Mouse (Mus musculus): ENCODE results near the gene Vamp3. TPM values are rescaled to one million over a fixed set of nuclear protein-coding genes. Genes with fewer than 3 reads are reported as not detected.

Vamp3 gene
- 43.1 and 47.5 TPM in 2 replicates for polyA plus RNA-seq (2015; fragmentation: Nextera tagmentation; extraction: Ambion mirVana)

DNA sequence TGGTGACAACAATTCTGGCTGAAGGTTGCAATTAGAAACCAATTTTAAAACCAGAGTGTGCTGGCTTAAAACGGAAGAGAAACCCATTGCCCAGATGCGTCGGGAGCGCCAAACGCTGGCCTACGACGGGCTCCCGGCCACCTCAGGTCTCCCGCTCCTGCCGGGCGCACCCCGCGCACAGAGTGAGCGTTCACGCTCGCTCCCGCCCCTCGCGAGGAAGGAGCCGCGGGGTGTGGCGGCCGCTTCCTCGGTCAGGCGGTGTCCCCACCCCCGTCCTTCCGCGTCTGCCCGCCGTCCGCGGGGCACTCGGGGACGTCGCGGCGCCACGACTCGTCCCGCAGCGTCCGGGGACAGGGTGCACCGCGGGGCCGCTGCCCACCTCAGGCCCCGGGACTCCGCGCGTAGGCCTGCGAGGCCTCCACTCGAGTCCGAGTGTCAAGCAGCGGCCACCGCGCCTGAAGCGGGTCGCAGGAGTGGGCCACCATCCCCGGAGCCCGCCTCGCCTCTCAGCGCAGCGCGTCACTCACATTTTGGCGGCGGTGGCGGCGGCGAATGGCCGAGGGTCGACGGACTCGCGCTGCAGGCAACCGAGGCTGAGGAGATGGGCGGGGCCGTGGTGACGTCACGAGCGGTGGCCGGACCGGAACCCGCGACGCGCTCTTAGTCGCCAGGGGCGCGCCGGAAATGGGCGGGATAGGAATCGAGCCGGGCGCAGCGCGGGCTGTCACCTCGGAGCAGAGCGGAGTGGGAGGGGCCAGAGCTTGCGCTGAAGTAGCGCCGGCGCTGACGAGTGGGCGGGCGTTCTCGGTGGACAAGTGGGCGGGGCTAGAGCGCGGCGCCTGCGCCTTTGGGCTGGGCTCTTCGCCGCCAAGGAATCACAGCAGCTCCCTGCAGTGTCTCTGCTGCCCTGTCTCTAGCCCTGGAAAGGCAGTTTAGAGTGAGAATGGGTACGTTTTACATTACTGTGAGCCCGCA lies at the start of gene Vamp3:
TSS of gene Vamp3 (minus strand) at position 617 of the 975 bp plus-strand sequence.
- H3K4me2 ChIP-seq = peak within 1 kb of the TSS; percentile 84
- H3K27me3 ChIP-seq = no peaks in the 10 kb centered on the region
- peak within 1 kb of the TSS; percentile 94 for H3K27ac ChIP-seq
- under 1% methylated on average over 114 of the region's 114 CpGs for WGBS (ENCODE audit: insufficient replicate concordance)
- DNase-seq (peak; percentile 96), ATAC-seq (ENCODE audit: low read depth) (peak; percentile 97)
- peaks cover 28% of the 10 kb centered on the region for H3K4me1 ChIP-seq (replicated peaks)
- H3K9ac ChIP-seq = peak within 1 kb of the TSS; percentile 97
- H3K4me3 ChIP-seq (replicated peaks) = peak within 1 kb of the TSS; percentile 98
- H3K9me3 ChIP-seq (replicated peaks) = no peaks in the 10 kb centered on the region
- peaks cover 19% of the 10 kb centered on the region for H3K36me3 ChIP-seq

DNA sequence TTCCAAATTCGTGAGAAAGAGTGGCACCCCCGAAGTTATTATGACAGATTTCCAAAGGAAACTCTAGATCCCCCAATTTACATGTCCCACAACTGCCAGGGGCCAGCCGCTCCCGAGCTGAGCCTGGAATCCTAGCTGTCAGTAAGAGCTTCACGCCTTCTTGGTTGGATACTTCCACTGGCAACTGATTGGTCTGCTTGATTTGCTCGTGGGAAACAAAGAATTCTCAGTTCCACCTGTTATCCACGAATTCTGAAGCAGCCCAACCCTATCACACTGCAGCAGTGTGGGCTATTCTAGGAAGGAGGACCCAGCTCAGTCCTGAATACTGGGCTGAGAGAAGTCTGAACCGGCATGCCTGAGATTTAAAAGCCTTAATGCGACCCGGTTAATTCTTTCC lies 48.7 kb upstream of the Vamp3 start:
- H3K27me3 ChIP-seq = peaks cover 67% of the 10 kb centered on the region
- peaks cover 10% of the 10 kb centered on the region for H3K4me1 ChIP-seq (replicated peaks)
- H3K4me3 ChIP-seq (replicated peaks) = no peak overlapping the region
- H3K27ac ChIP-seq = no peak overlapping the region
- no peaks in the 10 kb centered on the region for H3K36me3 ChIP-seq
- no peak for DNase-seq
- ATAC-seq (ENCODE audit: low read depth) = no peak
- 37% methylated on average over 10 of the region's 10 CpGs for WGBS (ENCODE audit: insufficient replicate concordance)
- H3K9me3 ChIP-seq (replicated peaks) = no peaks in the 10 kb centered on the region
- H3K4me2 ChIP-seq = no peak overlapping the region
- no peak overlapping the region for H3K9ac ChIP-seq

DNA sequence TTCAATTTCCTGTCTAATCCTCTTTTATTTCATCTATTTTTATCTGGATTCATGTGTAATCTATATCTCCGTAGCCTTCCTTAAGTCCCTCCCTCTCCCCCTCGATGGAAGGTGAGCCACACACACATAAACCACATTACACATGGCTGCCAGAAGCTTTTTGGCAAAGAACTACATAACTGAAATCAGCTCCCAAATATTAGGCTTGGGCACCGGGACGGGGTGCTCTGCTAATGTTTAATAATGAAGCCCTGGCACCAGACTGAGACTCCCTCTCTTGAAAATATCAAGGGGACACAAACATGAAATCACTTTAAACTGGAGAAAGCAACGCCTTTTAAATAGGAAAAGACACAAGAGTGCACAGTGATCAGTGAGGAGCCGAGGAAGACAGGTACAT lies 48.1 kb upstream of the Vamp3 start:
- DNase-seq = no peak

DNA sequence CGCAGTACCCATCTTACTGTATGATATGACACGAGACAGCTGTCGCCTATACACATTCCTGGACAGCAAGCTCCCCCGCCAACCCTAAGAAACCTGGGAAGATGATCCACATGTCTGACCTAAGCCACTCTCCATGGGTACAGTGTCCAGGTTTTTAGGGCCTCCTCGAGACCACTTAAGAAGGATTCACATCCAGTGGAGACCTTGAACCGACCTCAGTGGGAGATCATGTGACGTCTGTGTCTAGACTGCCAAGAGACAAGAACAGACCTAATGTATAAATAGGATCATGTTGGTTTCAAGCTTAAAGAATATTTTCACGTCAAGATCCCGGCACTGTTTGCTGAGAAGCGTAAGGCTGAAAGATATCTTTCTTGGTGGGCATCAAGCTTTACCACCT lies 46.4 kb upstream of the Vamp3 start:
- H3K27ac ChIP-seq = no peak overlapping the region
- H3K27me3 ChIP-seq = peaks cover 44% of the 10 kb centered on the region
- DNase-seq = no peak
- no peak overlapping the region for H3K9ac ChIP-seq
- peaks cover 10% of the 10 kb centered on the region for H3K4me1 ChIP-seq (replicated peaks)
- H3K4me3 ChIP-seq (replicated peaks) = no peak overlapping the region
- H3K4me2 ChIP-seq = no peak overlapping the region
- 71% methylated on average over 10 of the region's 10 CpGs for WGBS (ENCODE audit: insufficient replicate concordance)
- no peak for ATAC-seq (ENCODE audit: low read depth)
- H3K9me3 ChIP-seq (replicated peaks) = no peaks in the 10 kb centered on the region; the same call in 1 of the 2 replicates
- H3K36me3 ChIP-seq = no peaks in the 10 kb centered on the region

More for the DNA sequence above, 48.1 kb upstream of the Vamp3 start:
- no peak overlapping the region for H3K27ac ChIP-seq
- H3K9ac ChIP-seq = no peak overlapping the region
- no peaks in the 10 kb centered on the region for H3K36me3 ChIP-seq
- H3K4me2 ChIP-seq = no peak overlapping the region
- H3K4me1 ChIP-seq (replicated peaks) = peaks cover 10% of the 10 kb centered on the region
- 61% methylated on average over 6 of the region's 6 CpGs for WGBS (ENCODE audit: insufficient replicate concordance)
- peaks cover 61% of the 10 kb centered on the region for H3K27me3 ChIP-seq
- no peaks in the 10 kb centered on the region; the same call in 1 of the 2 replicates for H3K9me3 ChIP-seq (replicated peaks)
- H3K4me3 ChIP-seq (replicated peaks) = no peak overlapping the region
- no peak for ATAC-seq (ENCODE audit: low read depth)

DNA sequence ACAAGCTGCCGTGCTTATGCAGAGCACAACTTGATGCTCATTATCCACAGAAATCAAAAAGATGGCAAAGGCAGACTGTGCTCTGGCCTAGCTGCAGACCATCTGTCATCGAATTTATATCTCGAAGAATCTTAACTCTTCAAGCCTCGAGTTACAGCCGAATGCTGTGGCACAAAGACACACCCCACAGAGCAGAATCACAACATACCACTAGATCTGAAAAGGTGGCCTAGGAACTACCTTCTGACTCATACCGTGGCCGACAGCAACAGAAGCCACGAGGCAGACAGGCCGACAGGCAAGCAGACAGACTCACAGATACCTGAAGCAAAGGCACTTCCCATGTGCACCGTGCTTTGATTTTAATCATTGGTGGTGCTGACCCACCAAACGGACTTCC lies 45.9 kb upstream of the Vamp3 start:
- no peaks in the 10 kb centered on the region; the same call in 1 of the 2 replicates for H3K9me3 ChIP-seq (replicated peaks)
- H3K4me1 ChIP-seq (replicated peaks) = peaks cover 10% of the 10 kb centered on the region
- H3K27ac ChIP-seq = no peak overlapping the region
- H3K27me3 ChIP-seq = peaks cover 39% of the 10 kb centered on the region
- ATAC-seq (ENCODE audit: low read depth) = no peak
- WGBS (ENCODE audit: insufficient replicate concordance) = 73% methylated on average over 11 of the region's 11 CpGs
- H3K9ac ChIP-seq = no peak overlapping the region
- H3K4me3 ChIP-seq (replicated peaks) = no peak overlapping the region
- DNase-seq = no peak
- H3K4me2 ChIP-seq = no peak overlapping the region
- H3K36me3 ChIP-seq = no peaks in the 10 kb centered on the region

DNA sequence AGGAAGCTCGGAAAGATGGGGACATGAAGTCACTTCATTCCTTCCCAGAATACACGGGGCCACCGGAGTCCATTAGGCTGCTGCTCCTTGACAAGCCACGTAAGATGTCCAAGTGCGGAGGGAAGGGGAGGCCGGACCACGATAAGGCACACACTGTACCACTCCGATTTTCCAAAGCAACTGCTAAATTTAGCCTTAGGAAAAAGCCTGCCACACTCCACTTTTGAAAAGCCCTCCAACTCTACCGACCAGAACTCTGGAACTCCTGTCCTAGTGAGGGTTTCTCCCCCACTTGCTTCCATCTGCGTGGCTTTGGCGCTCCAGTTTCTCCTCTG lies 39.3 kb upstream of the Vamp3 start:
- no peak overlapping the region for H3K27ac ChIP-seq
- 73% methylated on average over 11 of the region's 11 CpGs for WGBS (ENCODE audit: insufficient replicate concordance)
- ATAC-seq (ENCODE audit: low read depth) (no peak), DNase-seq (no peak)
- no peak overlapping the region for H3K4me3 ChIP-seq (replicated peaks)
- no peaks in the 10 kb centered on the region; the same call in 1 of the 2 replicates for H3K9me3 ChIP-seq (replicated peaks)
- no peaks in the 10 kb centered on the region for H3K36me3 ChIP-seq
- no peak overlapping the region for H3K9ac ChIP-seq
- H3K27me3 ChIP-seq = no peaks in the 10 kb centered on the region
- no peaks in the 10 kb centered on the region for H3K4me1 ChIP-seq (replicated peaks)
- no peak overlapping the region for H3K4me2 ChIP-seq

DNA sequence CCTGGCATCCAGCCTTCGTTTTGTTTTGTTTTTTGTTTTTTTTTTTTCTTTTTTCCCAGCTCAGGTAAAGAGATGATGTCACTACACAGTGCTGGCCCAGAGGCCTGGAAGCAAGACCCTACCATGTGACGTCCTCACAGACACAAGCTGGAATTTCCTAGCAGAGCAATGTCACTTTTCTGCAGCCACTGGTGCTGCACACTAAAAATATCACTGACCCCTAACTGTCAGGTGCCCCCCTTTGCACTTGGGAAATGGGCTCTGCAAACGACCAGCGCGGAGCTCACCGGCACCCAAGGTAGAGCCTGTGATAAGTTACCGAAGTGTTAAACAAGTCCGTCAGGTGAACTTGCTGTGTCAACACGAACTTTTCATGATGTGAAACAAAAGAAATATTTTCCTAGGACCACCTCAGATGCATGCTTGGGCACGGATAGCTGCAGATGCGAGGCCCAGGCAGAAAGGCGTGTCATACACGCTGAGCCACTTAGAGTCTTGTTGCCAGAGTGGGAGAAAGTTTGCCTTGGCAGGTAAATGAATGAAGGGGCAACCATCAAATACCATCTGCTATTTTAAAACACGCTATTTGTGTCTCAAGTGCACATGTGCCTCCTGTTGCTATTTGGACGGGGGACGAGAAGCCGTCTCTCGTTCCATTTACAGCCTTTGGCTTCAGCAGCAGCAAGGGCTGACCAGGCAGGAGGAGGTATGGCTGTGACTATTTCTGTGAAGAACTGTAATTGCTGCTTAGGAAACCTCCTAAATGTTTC lies 38.8 kb upstream of the Vamp3 start:
- Histone ChIP-seq H3K9ac (no peak overlapping the region), H3K27me3 (no peaks in the 10 kb centered on the region), H3K4me2 (no peak overlapping the region), H3K27ac (no peak overlapping the region), H3K9me3 (replicated peaks) (no peaks in the 10 kb centered on the region; the same call in 1 of the 2 replicates), H3K4me1 (replicated peaks) (no peaks in the 10 kb centered on the region), H3K36me3 (no peaks in the 10 kb centered on the region), H3K4me3 (replicated peaks) (no peak overlapping the region)
- 76% methylated on average over 18 of the region's 18 CpGs for WGBS (ENCODE audit: insufficient replicate concordance)
- DNase-seq (no peak), ATAC-seq (ENCODE audit: low read depth) (no peak)

DNA sequence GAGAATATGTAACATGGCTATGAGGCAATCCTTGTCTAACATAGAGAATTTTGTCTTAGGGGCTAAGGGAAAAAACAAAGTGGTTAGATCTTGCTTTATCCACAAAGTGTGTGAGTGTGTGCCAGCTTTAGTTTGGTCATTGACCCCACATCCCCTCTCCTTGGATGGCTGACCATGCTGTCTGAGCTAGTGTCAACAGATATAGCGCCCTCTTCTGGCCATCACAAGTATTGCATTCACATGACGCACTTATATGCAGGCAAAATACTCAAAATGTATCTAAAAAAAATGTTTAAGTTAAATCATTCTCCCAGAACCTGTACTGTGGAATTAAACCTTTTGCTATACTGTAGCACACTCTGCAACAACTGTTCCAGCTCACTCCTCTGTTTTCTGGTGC lies 37.4 kb upstream of the Vamp3 start:
- no peaks in the 10 kb centered on the region for H3K9me3 ChIP-seq (replicated peaks)
- H3K27me3 ChIP-seq = no peaks in the 10 kb centered on the region
- H3K36me3 ChIP-seq = no peaks in the 10 kb centered on the region
- H3K4me1 ChIP-seq (replicated peaks) = no peaks in the 10 kb centered on the region
- ATAC-seq (ENCODE audit: low read depth) = no peak
- DNase-seq = no peak
- no peak overlapping the region for H3K27ac ChIP-seq
- 27% methylated on average over 2 of the region's 2 CpGs for WGBS (ENCODE audit: insufficient replicate concordance)
- H3K9ac ChIP-seq = no peak overlapping the region
- H3K4me3 ChIP-seq (replicated peaks) = no peak overlapping the region
- H3K4me2 ChIP-seq = no peak overlapping the region

DNA sequence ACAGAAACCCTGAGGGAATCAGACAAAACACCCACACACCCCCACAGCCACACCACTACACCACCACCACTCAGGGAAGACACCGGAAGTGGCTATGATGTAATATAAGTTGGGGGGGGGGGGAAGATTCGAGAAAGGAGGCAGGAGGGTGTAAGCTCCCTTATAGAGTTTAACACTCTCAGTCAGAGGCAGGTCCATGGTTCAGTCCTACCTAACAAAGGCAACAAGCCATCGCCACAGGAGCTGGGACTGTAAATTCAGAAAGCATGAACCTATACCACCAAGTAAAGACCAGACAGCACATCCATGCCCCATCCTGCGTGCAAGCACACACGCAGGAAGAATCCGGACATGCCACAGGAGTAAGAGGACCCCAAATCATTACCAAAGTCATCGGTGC lies 31.5 kb upstream of the Vamp3 start, which contains the start of gene Gm13090:
TSS of gene Gm13090 (plus strand) at position 301 of the 400 bp plus-strand sequence.
- no peaks in the 10 kb centered on the region for H3K9me3 ChIP-seq (replicated peaks)
- no peak for ATAC-seq (ENCODE audit: low read depth)
- no peak within 1 kb of the TSS for H3K4me3 ChIP-seq (replicated peaks)
- WGBS (ENCODE audit: insufficient replicate concordance) = 80% methylated on average over 7 of the region's 7 CpGs
- H3K4me2 ChIP-seq = no peak within 1 kb of the TSS
- no peaks in the 10 kb centered on the region for H3K36me3 ChIP-seq
- no peak for DNase-seq
- H3K9ac ChIP-seq = no peak within 1 kb of the TSS
- no peaks in the 10 kb centered on the region for H3K27me3 ChIP-seq
- no peak within 1 kb of the TSS for H3K27ac ChIP-seq
- H3K4me1 ChIP-seq (replicated peaks) = no peaks in the 10 kb centered on the region

DNA sequence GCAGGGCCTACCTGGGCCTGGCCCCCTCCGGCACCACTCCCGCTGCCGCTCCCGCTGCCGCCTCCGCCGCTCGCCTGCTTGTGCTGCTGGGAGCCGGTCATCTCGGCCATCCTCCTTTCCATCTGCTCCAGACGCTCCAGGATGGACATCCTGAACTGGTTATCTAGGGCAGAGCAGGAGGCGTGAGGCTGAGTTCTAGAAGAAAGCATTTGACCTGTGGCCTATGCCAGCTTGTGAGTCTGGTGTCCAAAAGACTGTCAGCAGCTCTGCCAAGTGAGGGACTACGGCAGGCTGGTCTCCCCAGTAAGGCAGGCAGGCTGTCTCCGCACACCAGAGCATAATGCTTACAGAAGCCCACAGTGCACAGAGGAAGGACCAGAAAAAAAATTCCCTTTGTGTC lies 31.1 kb upstream of the Vamp3 start:
- Histone ChIP-seq H3K9ac (no peak overlapping the region), H3K36me3 (no peaks in the 10 kb centered on the region), H3K4me2 (no peak overlapping the region), H3K4me1 (replicated peaks) (no peaks in the 10 kb centered on the region), H3K27me3 (no peaks in the 10 kb centered on the region), H3K27ac (no peak overlapping the region), H3K4me3 (replicated peaks) (no peak overlapping the region), H3K9me3 (replicated peaks) (no peaks in the 10 kb centered on the region)
- DNase-seq (no peak), ATAC-seq (ENCODE audit: low read depth) (no peak)
- WGBS (ENCODE audit: insufficient replicate concordance) = 81% methylated on average over 14 of the region's 14 CpGs

DNA sequence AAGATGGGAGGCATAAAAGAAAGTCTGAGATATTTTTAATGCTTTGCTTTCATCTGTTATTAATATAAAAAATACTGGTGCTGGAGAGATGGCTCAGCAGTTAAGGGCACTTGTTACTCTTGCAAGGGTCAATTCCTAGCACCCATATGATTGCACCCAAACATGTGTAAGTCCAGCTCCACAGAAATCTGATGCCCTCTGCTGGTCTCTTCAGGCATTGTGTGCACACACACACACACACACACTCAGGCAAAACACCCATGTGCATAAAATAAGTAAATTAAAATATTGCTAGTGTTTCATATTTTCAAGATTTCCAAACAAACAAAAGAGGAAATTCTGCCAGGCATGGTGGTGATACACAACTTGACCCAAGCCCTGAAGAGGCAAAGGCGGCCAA lies 29.6 kb upstream of the Vamp3 start:
- Histone ChIP-seq H3K4me2 (no peak overlapping the region), H3K36me3 (no peaks in the 10 kb centered on the region), H3K4me3 (replicated peaks) (no peak overlapping the region), H3K9me3 (replicated peaks) (no peaks in the 10 kb centered on the region), H3K27me3 (no peaks in the 10 kb centered on the region), H3K4me1 (replicated peaks) (no peaks in the 10 kb centered on the region), H3K9ac (no peak overlapping the region), H3K27ac (no peak overlapping the region)
- 74% methylated on average over 1 of the region's 1 CpGs for WGBS (ENCODE audit: insufficient replicate concordance)
- ATAC-seq (ENCODE audit: low read depth) (no peak), DNase-seq (no peak)
